Comparison of ENCODE assay signal across 8 mouse cellular contexts in the genomic region with DNA sequence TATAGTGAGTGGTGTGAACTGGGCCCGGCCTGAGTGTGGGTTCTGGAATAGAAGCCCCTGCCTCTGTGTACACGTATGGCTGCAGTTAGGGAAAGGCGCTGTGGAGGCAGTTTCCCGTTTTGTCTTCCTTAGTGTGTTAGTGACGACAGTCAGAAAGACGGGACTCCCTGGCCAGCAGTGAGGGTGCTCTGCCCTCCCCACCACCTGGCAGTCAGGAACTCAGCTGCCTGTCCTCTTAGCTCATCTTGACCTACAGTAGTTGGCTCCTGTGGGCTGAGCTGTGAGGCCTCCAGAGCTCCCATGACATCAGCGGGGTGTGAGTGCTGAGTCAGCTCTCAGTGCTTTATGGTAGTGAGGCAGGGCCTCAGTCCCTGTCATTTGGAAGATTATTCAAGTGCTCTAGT.
DNase-seq lines count a peak whose midpoint lies in the region; ATAC-seq and TF ChIP-seq lines count a peak whose summit lies in the region.

No protein-coding gene starts in this region.

- no peak for DNase-seq in forebrain, embryonic 11.5 days (ENCODE audit: low spot score)
- peak; percentile 48 for DNase-seq in 3134 (ENCODE audit: extremely low read depth, insufficient read length, low spot score)
- peak; percentile 17 for DNase-seq in c-Kit-positive CD71-positive TER-119-positive erythroid progenitor cells, embryonic 14.5 days (ENCODE audit: low spot score)
- DNase-seq in urinary bladder, postnatal 36 days (ENCODE audit: low spot score in 2 of 2) = no peak
- no peak for DNase-seq in thymus, postnatal 0 days (ENCODE audit: low spot score)

- H3K36me3 ChIP-seq in forebrain, embryonic 11.5 days (ENCODE audit: control insufficient read depth, insufficient read depth, low read length) = no peaks in the 10 kb centered on the region
- no peaks in the 10 kb centered on the region for H3K36me3 ChIP-seq in forebrain, embryonic 13.5 days (ENCODE audit: poor library complexity, severe bottlenecking)
- H3K36me3 ChIP-seq in intestine, postnatal 0 days (ENCODE audit: control insufficient read depth, insufficient read depth) = no peaks in the 10 kb centered on the region

- WGBS in forebrain, embryonic 11.5 days = 74% methylated on average over 7 of the region's 7 CpGs
- WGBS in forebrain, embryonic 13.5 days = 80% methylated on average over 7 of the region's 7 CpGs
- 42% methylated on average over 7 of the region's 7 CpGs for WGBS in intestine, postnatal 0 days

- H3K4me2 ChIP-seq in forebrain, embryonic 11.5 days (ENCODE audit: low read depth, low read length, severe bottlenecking) = no peak overlapping the region
- no peak overlapping the region for H3K4me2 ChIP-seq in forebrain, embryonic 13.5 days
- H3K4me2 ChIP-seq in intestine, postnatal 0 days (replicated peaks; ENCODE audit: low read depth) = no peak overlapping the region

- no peaks in the 10 kb centered on the region for H3K27me3 ChIP-seq in forebrain, embryonic 11.5 days (ENCODE audit: control insufficient read depth, insufficient read depth, low read length)
- H3K27me3 ChIP-seq in forebrain, embryonic 13.5 days = no peaks in the 10 kb centered on the region
- no peaks in the 10 kb centered on the region for H3K27me3 ChIP-seq in intestine, postnatal 0 days (replicated peaks; ENCODE audit: control insufficient read depth, insufficient read depth, low read length)

- no peaks in the 10 kb centered on the region for H3K9me3 ChIP-seq in forebrain, embryonic 11.5 days (ENCODE audit: control insufficient read depth, low read length)
- H3K9me3 ChIP-seq in forebrain, embryonic 13.5 days (replicated peaks) = no peaks in the 10 kb centered on the region
- no peaks in the 10 kb centered on the region for H3K9me3 ChIP-seq in intestine, postnatal 0 days (ENCODE audit: control insufficient read depth)

- H3K4me3 ChIP-seq in forebrain, embryonic 11.5 days (ENCODE audit: low read depth, low read length) = no peak overlapping the region
- no peak overlapping the region for H3K4me3 ChIP-seq in forebrain, embryonic 13.5 days
- no peak overlapping the region for H3K4me3 ChIP-seq in intestine, postnatal 0 days (ENCODE audit: low read depth, low read length)

- peaks cover 2% of the 10 kb centered on the region; the same call in 1 of the 2 replicates for H3K4me1 ChIP-seq in forebrain, embryonic 11.5 days (replicated peaks; ENCODE audit: control insufficient read depth, insufficient read depth, low read length)
- H3K4me1 ChIP-seq in forebrain, embryonic 13.5 days = peaks cover 39% of the 10 kb centered on the region
- no peaks in the 10 kb centered on the region for H3K4me1 ChIP-seq in intestine, postnatal 0 days (replicated peaks; ENCODE audit: control insufficient read depth, insufficient read depth, low read length)

- H3K27ac ChIP-seq in forebrain, embryonic 11.5 days (ENCODE audit: low read depth, low read length) = no peak overlapping the region
- H3K27ac ChIP-seq in forebrain, embryonic 13.5 days = no peak overlapping the region
- H3K27ac ChIP-seq in intestine, postnatal 0 days (ENCODE audit: low read depth, low read length) = no peak overlapping the region

- ATAC-seq in forebrain, embryonic 11.5 days (replicated peaks; ENCODE audit: low FRiP score) = 0 out of 2 replicates have a peak, but pooled peaks have one; percentile 15
- ATAC-seq in forebrain, embryonic 13.5 days = no peak
- peak; percentile 77 for ATAC-seq in intestine, postnatal 0 days
- ATAC-seq in erythroblast, adult 5-6 weeks (replicated peaks; ENCODE audit: low FRiP score, poor library complexity, severe bottlenecking) = no peak; the same call in 1 of the 2 replicates

- TF ChIP-seq CTCF in intestine, postnatal 0 days (IDR thresholded peaks at IDR 0.05; ENCODE audit: low read depth) = no peak

- no peak overlapping the region for H3K9ac ChIP-seq in forebrain, embryonic 11.5 days (ENCODE audit: low read length)
- H3K9ac ChIP-seq in forebrain, embryonic 13.5 days = no peak overlapping the region
- H3K9ac ChIP-seq in intestine, postnatal 0 days (ENCODE audit: low read depth, low read length) = no peak overlapping the region

Comparison
In these comparisons a context has a peak if more than half of its experiments do, and no peak if none do; other contexts are left out.
1. ATAC-seq: peak in forebrain, embryonic 11.5 days (single experiment) and intestine, postnatal 0 days (single experiment); none in forebrain, embryonic 13.5 days (single experiment) and erythroblast, adult 5-6 weeks (single experiment).
2. DNase-seq: peak in 3134 (single experiment) and c-Kit-positive CD71-positive TER-119-positive erythroid progenitor cells, embryonic 14.5 days (single experiment); none in forebrain, embryonic 11.5 days (single experiment), urinary bladder, postnatal 36 days (0 of 2) and thymus, postnatal 0 days (single experiment).